Mouse (Mus musculus) left cerebral cortex, postnatal 4 days (tissue): ENCODE results near the gene Pcbp3. TPM values are rescaled to one million over a fixed set of nuclear protein-coding genes. Genes with fewer than 3 reads are reported as not detected.
A peak's percentile ranks its signal among the peaks of the same experiment; 100 is the strongest.

Experiments
- DNase-seq: peaks from one replicate; pipeline ENCODE4 v3.0.0-alpha.2; 2022
- intact Hi-C: fragments of 180-260 bp; cut with DNase I; formaldehyde crosslinking; loops from one replicate; pipeline ENCODE4 v1.15.1; 2025
- total RNA-seq, 2 experiments: library from RNA; stranded (reverse); gene quantifications; 2 replicates each; pipeline ENCODE4 v1.2.3; 2021

The Pcbp3 gene
- total RNA-seq, 2 experiments from 2014 or later, result 51.4 to 52.6 TPM

- intact Hi-C loops, result no loop called here
- DNase-seq, result peak; percentile 46
Observed at GRCm38 (mm10) chr10:76714303-76714702, 247.4 kb downstream of the Pcbp3 start.

GRCm38 (mm10) chr10:76712500-76712899, 249.2 kb downstream of the Pcbp3 start:
- intact Hi-C loops, result no loop called here
- no peak for DNase-seq

Other genes with a start within 250 kb of the Pcbp3 start
- 10 to 100 TPM; 18.6 to 19.2 TPM for gene Col6a1, start 235.7 kb downstream of the Pcbp3 start, total RNA-seq
- gene Slc19a1, start 70.4 kb upstream of the Pcbp3 start, total RNA-seq, result 10 to 100 TPM; 26.0 to 26.9 TPM
- 10 to 100 TPM; 18.4 to 21.4 TPM for gene Col18a1, start 204.7 kb upstream of the Pcbp3 start, total RNA-seq